Mouse (Mus musculus) induced T-regulatory cell, adult 2 months (primary cell): ENCODE results near the gene Rhox3c.
"Not testable (repeated sequence)": the region's sequence is repeated elsewhere in the genome, so short reads cannot be mapped to it uniquely, and the experiment has no call there.

Experiments
- DNase-seq: peaks from one replicate; pipeline ENCODE4 v3.0.0-alpha.2; 2012; ENCODE audit warnings: low read depth

Rhox3c gene

GRCm38 (mm10) chrX:37458285-37458684, at the start of gene Rhox3c:
TSS of gene Rhox3c (plus strand) at chrX:37458585.
- DNase-seq, result not testable (repeated sequence)

DNA sequence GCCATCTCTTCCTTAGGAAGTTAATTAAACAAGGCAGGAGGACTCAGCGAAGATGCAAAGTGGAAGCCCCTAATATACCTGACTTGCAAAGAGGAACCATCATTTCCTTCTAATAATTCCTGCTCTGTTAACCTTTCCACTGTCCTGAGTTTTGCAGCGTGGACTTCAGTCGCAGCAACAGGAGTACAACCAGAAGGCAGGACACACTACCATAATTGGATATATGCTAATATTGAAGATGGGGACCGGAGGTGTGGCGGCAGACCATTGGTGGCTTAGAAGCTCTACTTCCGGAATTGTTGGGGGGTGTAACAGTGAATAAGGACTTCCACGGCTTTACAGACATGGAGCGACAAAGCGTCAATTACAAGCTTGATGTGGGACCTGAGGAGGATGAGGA, 46.6 kb upstream of the Rhox3c start, which contains the start of gene Rhox2b:
TSS of gene Rhox2b (plus strand) at position 301 of the 400 bp plus-strand sequence.
- not testable (repeated sequence) for DNase-seq

- DNase-seq, result not testable (repeated sequence)
Measured at GRCm38 (mm10) chrX:37432194-37432593, 26.2 kb upstream of the Rhox3c start, which contains the start of gene Rhox4b. TSS of gene Rhox4b (plus strand) at chrX:37432494.

- DNase-seq, result not testable (repeated sequence)
Measured at GRCm38 (mm10) chrX:37453380-37453779, 5.0 kb upstream of the Rhox3c start, which contains the start of gene Rhox2c. TSS of gene Rhox2c (plus strand) at chrX:37453680.

DNA sequence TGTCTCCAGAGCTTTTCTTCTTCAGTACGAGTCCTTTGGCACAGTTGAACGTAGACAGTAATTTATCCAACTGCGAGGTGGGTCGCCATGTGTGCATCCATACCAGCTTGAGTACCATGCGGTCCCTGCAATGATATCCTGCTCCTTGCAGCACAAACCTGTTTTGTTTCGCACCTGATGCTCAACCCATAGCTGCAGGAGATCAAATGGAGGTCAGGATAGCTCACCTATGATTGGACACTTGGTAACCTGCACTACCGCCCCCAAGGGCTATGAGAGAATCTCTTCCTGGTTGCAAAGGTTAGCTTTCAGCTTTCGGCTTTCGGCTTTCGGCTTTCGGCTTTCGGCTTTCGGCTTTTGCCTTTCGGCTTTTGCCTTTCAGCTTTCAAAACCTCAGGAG, 21.7 kb downstream of the Rhox3c start, which contains the start of gene Rhox4c:
TSS of gene Rhox4c (plus strand) at position 301 of the 400 bp plus-strand sequence.
- not testable (repeated sequence) for DNase-seq

DNA sequence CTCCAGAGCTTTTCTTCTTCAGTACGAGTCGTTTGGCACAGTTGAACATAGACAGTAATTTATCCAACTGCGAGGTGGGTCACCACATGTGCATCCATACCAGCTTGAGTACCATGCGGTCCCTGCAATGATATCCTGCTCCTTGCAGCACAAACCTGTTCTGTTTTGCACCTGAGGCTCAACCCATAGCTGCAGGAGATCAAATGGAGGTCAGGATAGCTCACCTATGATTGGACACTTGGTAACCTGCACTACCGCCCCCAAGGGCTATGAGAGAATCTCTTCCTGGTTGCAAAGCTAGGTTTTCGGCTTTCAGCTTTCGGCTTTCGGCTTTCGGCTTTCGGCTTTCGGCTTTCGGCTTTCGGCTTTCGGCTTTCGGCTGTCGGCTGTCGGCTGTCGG, 55.7 kb downstream of the Rhox3c start, which contains the start of gene Rhox4d:
TSS of gene Rhox4d (plus strand) at position 301 of the 400 bp plus-strand sequence.
- DNase-seq, result not testable (repeated sequence)
